Mouse (Mus musculus): ENCODE results near the gene Ascl4. TPM values are rescaled to one million over a fixed set of nuclear protein-coding genes. Genes with fewer than 3 reads are reported as not detected.

The Ascl4 gene
- polyA plus RNA-seq (2015; fragmentation: Nextera tagmentation; extraction: Ambion mirVana), result 0.06 and 0.18 TPM in 2 replicates

DNA sequence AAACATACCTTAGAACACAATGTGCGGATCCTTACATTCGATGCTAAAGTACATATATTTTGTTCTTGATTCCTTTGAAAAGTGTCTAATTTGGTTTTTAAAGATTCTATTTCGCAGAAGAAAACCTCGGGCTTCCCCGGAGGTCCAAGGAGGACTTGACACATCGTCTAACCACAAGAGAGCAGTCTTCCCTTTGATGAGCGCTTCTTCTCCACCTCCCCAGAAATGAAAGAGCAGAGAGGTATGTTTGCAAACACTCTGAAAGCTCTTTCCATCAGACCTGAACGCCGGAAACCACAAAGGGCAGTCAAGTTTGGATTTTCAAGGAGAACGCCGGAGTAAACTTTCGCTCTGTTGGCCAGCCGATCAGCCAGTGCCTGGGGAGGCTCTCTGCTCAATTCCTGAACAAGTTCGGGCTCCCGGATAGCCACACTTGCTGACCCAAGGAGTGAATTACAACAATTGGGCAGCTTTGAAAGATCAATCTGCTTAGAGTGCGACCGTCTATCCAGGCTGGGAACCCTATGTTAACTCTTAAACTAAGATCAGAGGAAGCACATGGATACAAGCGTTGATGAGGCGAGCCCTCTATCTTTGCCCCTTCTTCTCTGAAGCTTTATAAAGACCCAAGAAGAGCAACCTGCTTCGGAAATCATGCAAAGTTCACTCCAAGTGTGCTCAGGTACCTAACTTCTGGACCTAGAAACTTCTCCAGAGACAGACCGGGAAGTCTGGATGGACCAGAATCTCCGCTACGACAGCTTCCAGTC lies at the start of gene Ascl4:
Gene Ascl4 (plus strand): TSS at position 6 of the 770 bp plus-strand sequence.
- no peak for ATAC-seq
- Histone ChIP-seq H3K4me1 (ENCODE audit: control insufficient read depth, insufficient read depth, low read length) (peaks cover 5% of the 10 kb centered on the region; the same call in 1 of the 2 replicates), H3K27me3 (replicated peaks; ENCODE audit: control insufficient read depth, insufficient read depth, low read length) (peaks cover 6% of the 10 kb centered on the region; the same call in 1 of the 2 replicates), H3K4me3 (ENCODE audit: low read length) (peak within 1 kb of the TSS; percentile 56), H3K27ac (ENCODE audit: low read length) (no peak within 1 kb of the TSS), H3K4me2 (ENCODE audit: low read depth, low read length) (peak within 1 kb of the TSS; percentile 94), H3K9ac (ENCODE audit: low read depth, low read length) (peak within 1 kb of the TSS; percentile 45; the same call in 1 of the 2 replicates), H3K36me3 (ENCODE audit: control insufficient read depth, insufficient read depth, low read length) (no peaks in the 10 kb centered on the region), H3K9me3 (ENCODE audit: control insufficient read depth, low read length) (no peaks in the 10 kb centered on the region)
- WGBS, result 2% methylated on average over 23 of the region's 23 CpGs

DNA sequence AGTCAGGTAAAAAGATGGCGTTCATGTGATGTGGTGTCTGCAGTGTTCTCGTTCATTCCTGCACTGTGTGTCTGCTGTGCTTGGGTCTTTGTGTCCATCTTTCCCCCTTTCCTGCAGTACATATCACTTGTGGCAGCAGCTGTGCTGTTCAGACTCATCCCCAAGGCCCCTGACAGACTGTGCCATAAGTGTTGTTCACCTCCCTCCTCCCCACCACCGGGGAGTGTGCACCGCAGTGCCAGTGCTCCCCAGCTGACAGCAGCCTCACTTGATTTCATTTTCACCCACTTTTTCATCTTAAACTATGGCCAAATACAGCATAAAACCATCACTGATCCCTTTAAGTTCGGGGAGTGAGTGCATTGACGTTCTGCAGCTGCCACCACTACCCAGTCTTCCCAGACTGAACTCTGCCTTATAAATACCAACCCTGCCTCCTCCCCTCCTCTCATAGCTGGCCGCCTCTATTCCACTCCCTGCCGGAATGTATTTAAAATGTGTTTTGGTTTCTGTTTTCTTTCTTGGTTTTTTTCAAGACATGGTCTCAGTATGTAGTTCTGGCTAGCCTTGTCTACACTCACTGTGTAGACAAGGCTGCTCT lies 47.5 kb upstream of the Ascl4 start:
- H3K4me1 ChIP-seq (ENCODE audit: control insufficient read depth, insufficient read depth, low read length), result no peaks in the 10 kb centered on the region
- ATAC-seq, result no peak
- H3K9me3 ChIP-seq (ENCODE audit: control insufficient read depth, low read length), result no peaks in the 10 kb centered on the region
- no peak overlapping the region for H3K27ac ChIP-seq (ENCODE audit: low read length)
- no peak overlapping the region for H3K4me2 ChIP-seq (ENCODE audit: low read depth, low read length)
- H3K36me3 ChIP-seq (ENCODE audit: control insufficient read depth, insufficient read depth, low read length), result peaks cover 20% of the 10 kb centered on the region
- no peak overlapping the region for H3K4me3 ChIP-seq (ENCODE audit: low read length)
- WGBS, result 84% methylated on average over 8 of the region's 8 CpGs
- no peak overlapping the region for H3K9ac ChIP-seq (ENCODE audit: low read depth, low read length)
- H3K27me3 ChIP-seq (replicated peaks; ENCODE audit: control insufficient read depth, insufficient read depth, low read length), result no peaks in the 10 kb centered on the region

DNA sequence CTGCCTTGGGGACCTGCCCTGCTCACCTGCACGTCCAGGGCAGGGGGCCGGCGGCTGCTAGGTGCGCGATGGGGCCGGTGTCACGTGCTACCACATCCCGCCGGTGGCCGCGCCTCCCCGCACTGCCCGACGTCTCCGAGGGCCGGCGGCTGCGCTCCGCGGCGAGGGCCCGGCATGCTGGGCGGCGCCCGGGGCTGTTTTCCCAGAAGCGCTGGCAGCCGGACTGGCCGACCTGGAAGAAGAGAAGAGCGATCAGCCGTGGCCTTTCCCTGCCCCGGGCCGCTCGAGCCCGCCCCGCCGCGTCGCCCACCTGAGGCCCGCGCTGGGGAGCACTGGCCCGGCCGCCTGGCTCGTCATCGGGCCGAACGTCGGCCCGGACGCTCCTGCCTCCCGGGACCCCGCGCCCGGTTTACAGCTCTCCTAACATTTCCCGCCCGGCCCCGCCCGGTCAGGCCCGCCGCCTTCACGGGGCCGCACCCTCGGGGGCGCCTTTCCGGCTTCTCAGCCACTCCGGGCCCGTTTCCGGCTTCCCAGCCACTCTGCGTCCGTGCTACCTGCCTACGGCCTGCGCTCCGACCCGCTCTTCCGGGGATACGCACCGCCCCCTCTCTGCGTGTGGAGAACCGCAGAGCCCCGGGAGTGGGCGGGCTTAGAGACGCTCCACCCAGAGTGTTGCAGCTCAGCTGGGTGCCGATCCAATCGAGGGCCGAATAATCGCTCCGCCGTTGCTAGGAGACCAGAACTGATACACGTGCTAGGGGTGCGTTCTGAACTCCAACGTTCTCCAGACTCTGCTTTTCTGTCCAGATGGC lies 10.8 kb upstream of the Ascl4 start, which contains the start of gene Prdm4:
Gene Prdm4 (minus strand): TSS at position 645 of the 812 bp plus-strand sequence.
- Histone ChIP-seq H3K36me3 (ENCODE audit: control insufficient read depth, insufficient read depth, low read length) (no peaks in the 10 kb centered on the region), H3K9ac (ENCODE audit: low read depth, low read length) (peak within 1 kb of the TSS; percentile 88), H3K4me3 (ENCODE audit: low read length) (peak within 1 kb of the TSS; percentile 86), H3K4me2 (ENCODE audit: low read depth, low read length) (peak within 1 kb of the TSS; percentile 77), H3K27ac (ENCODE audit: low read length) (peak within 1 kb of the TSS; percentile 91), H3K9me3 (ENCODE audit: control insufficient read depth, low read length) (no peaks in the 10 kb centered on the region), H3K4me1 (ENCODE audit: control insufficient read depth, insufficient read depth, low read length) (peaks cover 8% of the 10 kb centered on the region), H3K27me3 (replicated peaks; ENCODE audit: control insufficient read depth, insufficient read depth, low read length) (no peaks in the 10 kb centered on the region)
- peak; percentile 99 for ATAC-seq
- WGBS, result under 1% methylated on average over 83 of the region's 90 CpGs

DNA sequence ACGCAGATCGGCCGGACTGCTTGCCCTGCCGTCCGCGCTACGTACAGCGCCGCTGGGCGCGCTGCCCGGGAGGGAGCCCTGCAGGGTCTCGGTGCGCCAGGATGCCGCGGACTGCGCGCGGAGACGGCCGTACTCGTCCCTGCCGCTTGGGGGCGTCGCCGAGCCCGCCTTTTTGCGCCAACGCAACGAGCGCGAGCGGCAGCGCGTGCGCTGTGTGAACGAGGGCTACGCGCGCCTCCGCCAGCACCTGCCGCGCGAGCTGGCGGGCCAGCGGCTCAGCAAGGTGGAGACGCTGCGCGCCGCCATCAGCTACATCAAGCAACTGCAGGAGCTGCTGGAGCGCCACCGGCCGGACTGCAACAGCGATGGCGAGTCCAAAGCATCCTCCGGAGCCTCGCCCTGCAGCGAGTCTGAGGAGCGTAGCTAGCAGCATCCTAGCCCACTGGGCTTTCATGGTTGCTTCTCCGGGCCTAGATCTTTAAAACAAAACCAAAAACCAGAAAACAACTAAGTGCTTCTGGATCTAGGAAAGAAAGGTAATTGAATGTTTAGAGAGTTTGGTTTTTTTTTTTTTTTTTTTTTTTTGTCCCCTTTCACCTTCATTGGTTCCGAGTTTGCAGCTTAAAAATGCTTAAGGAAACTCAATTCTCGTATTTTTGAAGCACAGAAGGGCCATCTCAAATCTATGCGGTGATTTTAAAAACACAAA lies 1.2 kb downstream of the Ascl4 start:
- H3K4me3 ChIP-seq (ENCODE audit: low read length), result peak overlapping the region; percentile 56
- WGBS, result under 1% methylated on average over 63 of the region's 63 CpGs
- no peaks in the 10 kb centered on the region for H3K36me3 ChIP-seq (ENCODE audit: control insufficient read depth, insufficient read depth, low read length)
- ATAC-seq, result peak; percentile 92
- peak overlapping the region; percentile 45; the same call in 1 of the 2 replicates for H3K9ac ChIP-seq (ENCODE audit: low read depth, low read length)
- H3K27me3 ChIP-seq (replicated peaks; ENCODE audit: control insufficient read depth, insufficient read depth, low read length), result peaks cover 6% of the 10 kb centered on the region; the same call in 1 of the 2 replicates
- H3K9me3 ChIP-seq (ENCODE audit: control insufficient read depth, low read length), result no peaks in the 10 kb centered on the region
- no peak overlapping the region for H3K27ac ChIP-seq (ENCODE audit: low read length)
- H3K4me2 ChIP-seq (ENCODE audit: low read depth, low read length), result peak overlapping the region; percentile 94
- H3K4me1 ChIP-seq (ENCODE audit: control insufficient read depth, insufficient read depth, low read length), result peaks cover 5% of the 10 kb centered on the region; the same call in 1 of the 2 replicates

DNA sequence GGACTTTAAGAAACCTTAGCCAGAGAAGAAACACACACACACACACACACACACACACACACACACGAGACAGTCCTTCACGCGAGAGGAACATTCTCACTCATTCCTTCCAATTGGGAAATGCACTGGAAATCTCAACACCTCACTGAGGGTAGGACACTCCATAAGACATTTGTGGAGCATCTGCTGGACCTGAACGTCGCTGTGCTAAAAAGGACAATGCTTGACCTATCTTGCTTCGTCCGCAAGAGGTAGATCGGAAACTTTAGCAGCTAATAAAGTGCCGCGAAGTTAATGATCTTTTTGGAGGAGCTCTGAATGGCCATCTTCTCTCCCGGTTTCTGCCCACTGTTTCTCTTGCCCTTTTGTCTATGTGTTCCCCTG lies 1.7 kb downstream of the Ascl4 start:
- Histone ChIP-seq H3K9me3 (ENCODE audit: control insufficient read depth, low read length) (no peaks in the 10 kb centered on the region), H3K4me3 (ENCODE audit: low read length) (no peak overlapping the region; the same call in 1 of the 2 replicates), H3K9ac (ENCODE audit: low read depth, low read length) (no peak overlapping the region), H3K27me3 (replicated peaks; ENCODE audit: control insufficient read depth, insufficient read depth, low read length) (peaks cover 6% of the 10 kb centered on the region; the same call in 1 of the 2 replicates), H3K36me3 (ENCODE audit: control insufficient read depth, insufficient read depth, low read length) (no peaks in the 10 kb centered on the region), H3K4me1 (ENCODE audit: control insufficient read depth, insufficient read depth, low read length) (peaks cover 5% of the 10 kb centered on the region; the same call in 1 of the 2 replicates), H3K27ac (ENCODE audit: low read length) (no peak overlapping the region), H3K4me2 (ENCODE audit: low read depth, low read length) (peak overlapping the region; percentile 94)
- no peak for ATAC-seq
- 43% methylated on average over 11 of the region's 11 CpGs for WGBS

DNA sequence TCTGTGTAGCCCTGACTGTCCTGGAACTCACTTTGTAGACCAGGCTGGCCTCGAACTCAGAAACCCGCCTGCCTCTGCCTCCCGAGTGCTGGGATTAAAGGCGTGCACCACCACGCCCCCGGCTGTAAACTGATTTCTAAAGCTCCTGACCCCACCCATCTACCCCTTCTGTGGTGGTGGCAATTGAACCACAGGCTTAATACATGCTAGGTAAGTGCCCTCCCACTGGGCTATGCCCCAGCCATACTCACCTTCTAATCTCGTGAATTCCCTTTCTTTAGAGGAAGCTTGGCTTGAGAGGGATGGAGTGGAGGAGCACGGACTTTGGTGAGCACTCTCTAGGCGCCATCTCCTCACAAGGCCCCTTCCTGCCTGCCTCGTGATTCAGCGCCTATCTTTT lies 2.5 kb downstream of the Ascl4 start:
- H3K27ac ChIP-seq (ENCODE audit: low read length), result no peak overlapping the region
- peaks cover 5% of the 10 kb centered on the region; the same call in 1 of the 2 replicates for H3K4me1 ChIP-seq (ENCODE audit: control insufficient read depth, insufficient read depth, low read length)
- H3K9me3 ChIP-seq (ENCODE audit: control insufficient read depth, low read length), result no peaks in the 10 kb centered on the region
- no peak for ATAC-seq
- H3K9ac ChIP-seq (ENCODE audit: low read depth, low read length), result no peak overlapping the region
- peaks cover 6% of the 10 kb centered on the region; the same call in 1 of the 2 replicates for H3K27me3 ChIP-seq (replicated peaks; ENCODE audit: control insufficient read depth, insufficient read depth, low read length)
- 89% methylated on average over 11 of the region's 11 CpGs for WGBS
- H3K36me3 ChIP-seq (ENCODE audit: control insufficient read depth, insufficient read depth, low read length), result no peaks in the 10 kb centered on the region
- no peak overlapping the region for H3K4me3 ChIP-seq (ENCODE audit: low read length)
- H3K4me2 ChIP-seq (ENCODE audit: low read depth, low read length), result no peak overlapping the region

DNA sequence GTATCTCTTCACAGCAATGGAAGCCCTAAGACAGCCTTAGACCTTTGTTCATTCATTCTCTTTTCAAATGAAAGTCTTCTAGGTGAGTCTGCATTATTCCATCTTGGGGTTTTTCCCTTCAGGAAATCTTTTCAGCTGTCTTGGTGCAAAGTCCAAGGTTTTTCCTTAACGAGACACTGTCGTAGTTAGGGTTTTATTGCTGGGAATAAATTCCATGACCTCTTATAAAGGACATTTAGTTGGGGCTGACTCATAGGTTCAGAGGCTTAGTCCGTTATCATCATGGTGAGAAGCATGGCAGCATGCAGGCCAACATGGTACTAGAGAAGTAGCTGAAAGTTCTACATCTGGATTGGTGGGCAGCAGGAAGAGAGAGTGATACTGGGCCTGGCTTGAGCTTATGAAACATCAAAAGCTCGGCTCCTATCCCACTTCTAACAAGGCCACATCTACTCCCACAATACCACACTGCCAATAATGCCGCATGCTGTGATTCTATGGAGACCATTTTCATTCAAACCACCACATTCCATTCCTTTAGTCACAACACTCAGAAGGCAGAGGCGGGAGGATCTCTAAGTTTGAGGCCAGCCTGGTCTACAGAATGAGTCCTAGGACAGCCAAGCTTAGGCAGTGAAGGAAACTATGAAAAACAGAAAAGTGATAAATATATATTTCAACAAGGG lies 8.9 kb downstream of the Ascl4 start:
- H3K4me1 ChIP-seq (ENCODE audit: control insufficient read depth, insufficient read depth, low read length), result no peaks in the 10 kb centered on the region
- no peak overlapping the region for H3K27ac ChIP-seq (ENCODE audit: low read length)
- peaks cover 27% of the 10 kb centered on the region for H3K36me3 ChIP-seq (ENCODE audit: control insufficient read depth, insufficient read depth, low read length)
- no peak for ATAC-seq
- WGBS, result 82% methylated on average over 6 of the region's 6 CpGs
- no peaks in the 10 kb centered on the region for H3K27me3 ChIP-seq (replicated peaks; ENCODE audit: control insufficient read depth, insufficient read depth, low read length)
- H3K4me3 ChIP-seq (ENCODE audit: low read length), result no peak overlapping the region
- no peak overlapping the region for H3K4me2 ChIP-seq (ENCODE audit: low read depth, low read length)
- H3K9ac ChIP-seq (ENCODE audit: low read depth, low read length), result no peak overlapping the region
- H3K9me3 ChIP-seq (ENCODE audit: control insufficient read depth, low read length), result no peaks in the 10 kb centered on the region

DNA sequence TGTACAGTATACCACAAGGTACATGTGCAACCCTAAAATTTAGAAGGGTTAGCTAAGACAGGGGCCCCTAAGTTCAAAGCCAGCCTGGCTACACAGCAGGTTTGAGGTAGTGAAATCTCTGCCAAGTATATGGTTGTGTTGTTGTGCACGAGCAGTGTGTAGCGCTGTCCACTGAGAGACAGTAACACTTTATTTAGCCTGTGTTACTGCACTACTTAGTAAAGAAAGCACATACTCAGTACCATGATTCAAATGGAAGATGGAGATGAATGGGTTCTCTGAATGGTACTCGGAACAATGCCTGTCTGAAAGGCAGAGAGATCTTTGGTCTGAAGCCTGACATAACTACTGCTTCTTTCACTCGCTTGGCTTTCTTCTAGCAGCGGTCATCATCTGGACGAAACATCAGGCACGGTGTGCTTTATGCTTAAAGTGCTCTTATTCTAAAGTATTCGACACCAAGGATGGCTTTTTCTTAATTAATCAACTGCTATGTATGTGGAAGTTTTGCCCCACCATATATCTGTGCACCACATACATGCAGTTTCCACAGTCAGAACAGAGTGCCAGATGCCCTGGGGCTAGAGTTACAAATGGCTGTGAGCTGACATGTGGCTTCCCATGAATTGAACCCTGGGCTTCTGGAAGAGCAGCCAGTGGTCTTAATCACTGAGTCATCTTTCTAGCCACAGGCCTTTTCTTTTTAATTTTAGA lies 21.2 kb downstream of the Ascl4 start:
- ATAC-seq, result no peak
- no peak overlapping the region for H3K4me2 ChIP-seq (ENCODE audit: low read depth, low read length)
- WGBS, result 95% methylated on average over 8 of the region's 8 CpGs
- H3K36me3 ChIP-seq (ENCODE audit: control insufficient read depth, insufficient read depth, low read length), result peaks cover 23% of the 10 kb centered on the region
- H3K4me1 ChIP-seq (ENCODE audit: control insufficient read depth, insufficient read depth, low read length), result no peaks in the 10 kb centered on the region
- H3K9me3 ChIP-seq (ENCODE audit: control insufficient read depth, low read length), result no peaks in the 10 kb centered on the region
- no peak overlapping the region for H3K4me3 ChIP-seq (ENCODE audit: low read length)
- no peaks in the 10 kb centered on the region for H3K27me3 ChIP-seq (replicated peaks; ENCODE audit: control insufficient read depth, insufficient read depth, low read length)
- H3K27ac ChIP-seq (ENCODE audit: low read length), result no peak overlapping the region
- no peak overlapping the region for H3K9ac ChIP-seq (ENCODE audit: low read depth, low read length)
